Mouse (Mus musculus) naive thymus-derived CD4-positive, alpha-beta T cell, adult 2 months (primary cell): ENCODE results near the gene Pdcd1lg2.

Source experiments
- DNase-seq: peaks from one replicate; pipeline ENCODE4 v3.0.0-alpha.2; 2011; ENCODE audit warnings: low read depth

Pdcd1lg2 gene

DNA sequence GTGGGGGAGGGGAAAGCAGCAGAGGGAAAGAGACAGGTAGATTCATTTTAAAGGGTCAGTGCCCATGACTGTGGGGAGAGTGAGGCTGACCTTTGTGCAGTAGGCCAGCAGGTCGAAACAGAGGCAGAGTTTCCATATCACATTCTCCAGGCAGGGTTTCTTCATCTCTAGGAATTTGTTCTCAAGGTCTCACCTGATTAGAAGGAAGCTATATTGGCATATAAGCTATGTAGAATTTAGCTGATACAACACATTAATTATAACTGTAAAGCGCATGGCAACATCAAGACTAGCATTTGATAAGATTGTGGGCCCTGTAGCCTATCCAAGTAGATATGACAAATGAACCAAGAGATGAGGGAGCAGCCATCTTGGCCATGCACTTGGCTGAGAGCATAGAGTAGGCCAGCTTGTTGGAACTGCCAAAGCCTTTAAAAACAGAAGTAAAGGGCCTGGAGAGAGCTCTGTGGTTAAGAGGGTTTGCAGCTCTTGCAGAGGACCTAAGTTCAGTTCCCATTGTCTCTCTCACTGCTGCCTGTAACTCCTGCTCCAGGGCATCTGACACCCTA lies 59.1 kb downstream of the Pdcd1lg2 start:
- DNase-seq = no peak

DNA sequence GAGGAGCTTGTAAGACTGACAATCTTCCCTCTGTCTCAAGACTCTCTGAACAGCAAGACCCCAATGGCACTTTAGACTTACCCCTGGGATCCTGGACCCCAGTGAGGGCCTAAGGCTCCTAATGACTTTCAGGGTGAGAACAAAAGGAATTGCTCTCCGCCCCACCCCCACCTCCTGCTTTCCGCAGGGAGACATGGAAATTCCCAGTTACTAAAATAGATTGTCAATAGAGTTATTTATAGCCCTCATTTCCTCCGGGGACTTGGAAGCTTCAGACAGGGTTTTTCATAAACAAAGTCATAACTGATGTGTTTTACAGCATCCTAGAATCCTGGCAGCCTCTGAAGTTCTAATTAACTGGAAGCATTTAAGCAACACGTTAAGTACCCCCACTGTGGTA lies 59.9 kb downstream of the Pdcd1lg2 start:
- DNase-seq = no peak

- DNase-seq = no peak
Measured at GRCm38 (mm10) chr19:29472424-29472823, 61.7 kb downstream of the Pdcd1lg2 start.

DNA sequence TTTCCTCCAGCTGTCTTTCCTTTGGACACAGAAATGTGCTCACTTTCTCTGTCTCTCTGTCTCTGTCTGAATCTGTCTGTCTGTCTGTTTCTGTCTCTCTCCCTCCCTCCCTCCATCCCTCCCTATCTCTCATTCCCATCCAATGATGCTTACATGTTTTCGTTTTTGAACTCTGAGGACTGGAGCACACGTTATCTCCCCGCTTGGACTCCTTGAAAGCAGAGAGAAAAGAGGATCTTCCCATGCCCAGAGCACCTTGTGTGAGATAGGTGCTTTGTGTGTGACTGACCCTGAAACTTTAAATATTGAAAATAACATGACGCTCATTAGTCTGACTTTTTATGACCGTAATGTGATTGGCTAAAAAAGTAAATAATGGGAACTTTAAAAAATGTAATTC lies 62.2 kb downstream of the Pdcd1lg2 start:
- DNase-seq = no peak

- DNase-seq = no peak
Measured at GRCm38 (mm10) chr19:29474803-29475202, 64.1 kb downstream of the Pdcd1lg2 start.

GRCm38 (mm10) chr19:29475210-29475620 lies 64.5 kb downstream of the Pdcd1lg2 start:
- DNase-seq = no peak

- no peak for DNase-seq
Measured at GRCm38 (mm10) chr19:29478598-29478997, 67.9 kb downstream of the Pdcd1lg2 start.

DNA sequence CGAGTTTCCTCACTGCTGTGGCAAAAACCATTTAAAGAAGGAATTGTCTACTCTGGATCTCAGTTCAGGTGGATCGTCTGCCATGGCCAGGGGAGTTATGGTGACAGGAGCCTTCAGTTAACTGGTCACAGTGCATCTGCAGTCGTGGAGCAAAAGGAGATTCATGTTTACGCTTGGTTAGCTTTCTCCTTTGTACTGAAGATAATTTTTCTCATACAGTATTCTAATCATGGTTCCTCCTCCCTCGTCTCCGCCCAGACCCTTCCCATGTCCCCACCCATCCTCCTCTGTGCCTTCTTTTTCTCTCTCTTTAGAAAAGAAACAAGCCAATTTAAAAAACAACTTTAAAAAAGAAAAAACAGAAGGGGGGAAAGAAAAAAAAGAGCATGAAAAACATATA lies 70.9 kb downstream of the Pdcd1lg2 start:
- DNase-seq = no peak

- no peak for DNase-seq
Measured at GRCm38 (mm10) chr19:29482148-29482547, 71.4 kb downstream of the Pdcd1lg2 start.

DNA sequence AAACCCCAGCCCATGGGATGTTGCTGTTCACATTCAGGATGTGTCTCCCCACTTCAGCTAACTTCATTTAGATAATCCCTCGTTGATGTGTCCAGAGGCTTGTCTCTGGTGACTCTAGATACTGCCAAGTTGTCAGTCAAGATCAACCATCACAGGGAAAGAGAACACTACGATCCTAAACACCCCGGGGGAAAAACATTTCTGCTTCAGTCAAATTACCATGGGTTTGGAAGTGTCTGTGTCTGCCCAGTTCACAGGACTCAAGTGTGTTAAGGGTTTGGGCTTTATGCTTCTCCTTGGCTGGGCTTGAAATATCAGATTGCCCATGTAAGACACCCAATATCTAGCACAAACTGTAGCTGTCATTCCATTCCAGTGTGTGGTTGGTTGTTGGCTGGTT lies 71.9 kb downstream of the Pdcd1lg2 start:
- DNase-seq = no peak

DNA sequence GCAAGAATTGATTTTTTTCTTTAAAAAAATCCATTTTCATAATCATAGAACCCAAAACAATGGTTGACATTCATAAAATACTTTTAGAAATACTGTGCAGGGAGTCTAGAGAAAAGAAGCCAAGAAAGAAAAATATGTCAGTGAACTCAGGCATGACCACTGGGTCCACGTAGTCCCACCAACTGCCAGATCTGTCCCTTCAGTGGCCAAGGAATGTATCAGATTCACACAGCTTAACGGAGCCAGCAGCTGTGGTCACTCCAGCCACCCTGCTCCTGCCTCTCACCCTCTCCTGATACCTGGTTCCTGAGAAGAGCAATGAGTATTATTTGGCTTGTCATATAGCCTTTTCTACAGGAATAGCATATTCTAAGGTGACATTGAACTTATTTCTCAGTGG lies 72.7 kb downstream of the Pdcd1lg2 start:
- DNase-seq = no peak

- no peak for DNase-seq
Measured at GRCm38 (mm10) chr19:29484537-29484936, 73.8 kb downstream of the Pdcd1lg2 start.

DNA sequence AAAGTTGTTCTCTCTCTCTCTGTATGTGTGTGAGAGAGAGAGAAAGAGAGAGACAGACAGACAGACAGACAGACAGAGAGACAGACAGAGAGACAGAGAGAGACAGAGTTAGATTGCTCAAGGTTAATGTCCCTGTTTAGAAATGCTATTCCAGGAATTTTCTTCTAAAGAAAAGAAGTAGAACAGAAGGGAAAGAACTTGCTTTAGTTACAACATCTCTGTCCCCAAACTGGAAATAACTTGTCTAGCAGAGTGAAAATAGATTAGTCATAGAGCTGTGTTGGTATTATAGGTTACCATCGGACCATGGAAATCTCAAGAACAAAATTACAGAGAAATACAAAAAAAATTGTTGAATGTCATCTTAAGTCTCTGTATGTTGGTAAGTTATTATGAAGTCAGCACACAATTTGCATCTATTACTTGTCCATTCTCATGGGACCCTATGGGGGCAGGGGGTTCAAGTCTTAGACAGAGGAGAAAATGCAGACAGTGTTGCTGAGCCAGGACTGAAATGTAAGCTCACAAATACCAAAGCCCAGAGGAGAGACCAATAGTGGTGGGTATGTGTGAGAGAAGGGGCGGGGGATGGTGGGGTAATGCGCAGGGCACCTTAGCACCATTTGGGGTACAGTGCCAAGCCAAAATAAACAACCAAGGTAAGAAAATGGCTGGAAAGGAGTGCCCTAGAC lies 74.7 kb downstream of the Pdcd1lg2 start:
- no peak for DNase-seq

GRCm38 (mm10) chr19:29486545-29487206 lies 76.0 kb downstream of the Pdcd1lg2 start:
- no peak for DNase-seq

GRCm38 (mm10) chr19:29487326-29488072 lies 76.8 kb downstream of the Pdcd1lg2 start:
- DNase-seq = no peak

- DNase-seq = no peak
Measured at GRCm38 (mm10) chr19:29488073-29488390, 77.3 kb downstream of the Pdcd1lg2 start.

DNA sequence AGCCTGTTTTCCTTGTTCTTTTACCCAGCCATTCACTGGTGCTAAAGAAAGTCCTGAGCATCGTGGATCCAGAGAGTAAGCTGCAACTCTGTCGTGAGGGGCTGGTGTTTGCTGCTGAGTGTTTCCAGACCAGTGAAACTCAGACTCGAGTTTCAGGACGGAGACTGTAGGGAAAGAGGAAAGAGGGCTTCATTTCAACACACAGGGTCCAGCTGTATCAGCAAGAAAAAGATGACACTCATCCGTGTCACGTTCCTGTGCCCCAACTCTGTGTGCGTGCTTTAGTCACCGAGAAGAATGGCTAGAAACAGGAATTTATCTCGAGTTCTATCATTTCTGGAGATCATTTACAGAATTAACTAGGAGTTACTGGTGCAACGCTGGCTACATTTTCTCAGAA lies 77.7 kb downstream of the Pdcd1lg2 start:
- DNase-seq = no peak

DNA sequence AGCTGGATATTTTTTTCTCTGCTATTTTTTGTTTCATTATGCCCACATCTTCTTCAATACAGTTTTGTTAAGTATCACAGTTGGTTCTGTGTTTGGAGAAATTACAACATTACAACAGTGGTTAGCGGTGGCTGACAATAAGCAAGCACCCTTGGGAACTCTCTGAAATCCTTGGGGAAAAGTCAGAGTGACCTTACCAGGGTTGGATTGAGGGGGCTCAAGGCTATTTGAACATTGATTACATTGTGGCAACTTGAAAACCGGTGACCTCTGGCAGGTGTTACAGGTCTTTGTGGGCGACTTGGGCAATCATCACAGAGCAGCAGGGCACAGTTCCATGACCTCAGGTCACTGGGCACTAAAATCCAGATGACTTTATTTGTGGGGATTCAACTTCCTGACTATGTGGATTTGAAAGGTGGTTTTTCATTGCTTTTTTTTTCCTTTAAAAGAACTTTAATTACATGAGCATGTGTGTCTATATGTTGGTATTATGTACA lies 79.1 kb downstream of the Pdcd1lg2 start:
- no peak for DNase-seq

- DNase-seq = no peak
Measured at GRCm38 (mm10) chr19:29491467-29491866, 80.7 kb downstream of the Pdcd1lg2 start.

- no peak for DNase-seq
Measured at GRCm38 (mm10) chr19:29494454-29494853, 83.7 kb downstream of the Pdcd1lg2 start.

GRCm38 (mm10) chr19:29496001-29496597 lies 85.4 kb downstream of the Pdcd1lg2 start:
- DNase-seq = no peak
